Mouse (Mus musculus): ENCODE results near the gene Dact1. TPM values are rescaled to one million over a fixed set of nuclear protein-coding genes. Genes with fewer than 3 reads are reported as not detected.

Dact1 gene
- polyA plus RNA-seq, 1 experiment from 2014 or later = 7.3 TPM

- Histone ChIP-seq H3K4me1 (replicated peaks; ENCODE audit: control insufficient read depth, insufficient read depth, low read length) (no peaks in the 10 kb centered on the region), H3K4me2 (no peak overlapping the region), H3K4me3 (ENCODE audit: low read depth, low read length) (no peak overlapping the region), H3K36me3 (ENCODE audit: control insufficient read depth, insufficient read depth, low read length) (no peaks in the 10 kb centered on the region), H3K27ac (ENCODE audit: low read depth, low read length) (no peak overlapping the region), H3K27me3 (replicated peaks; ENCODE audit: control insufficient read depth, insufficient read depth, low read length) (no peaks in the 10 kb centered on the region), H3K9ac (ENCODE audit: low read depth, low read length) (no peak overlapping the region), H3K9me3 (ENCODE audit: control insufficient read depth, low read length) (no peaks in the 10 kb centered on the region)
- DNase-seq (ENCODE audit: low spot score) (no peak), ATAC-seq (replicated peaks; ENCODE audit: low FRiP score) (no peak)
- 74% methylated on average over 8 of the region's 8 CpGs for WGBS
Observed at GRCm38 (mm10) chr12:71348401-71348896, 38.8 kb downstream of the Dact1 start.

GRCm38 (mm10) chr12:71350077-71350476, 40.4 kb downstream of the Dact1 start:
- no peak for ATAC-seq (replicated peaks; ENCODE audit: low FRiP score)
- Histone ChIP-seq H3K9me3 (ENCODE audit: control insufficient read depth, low read length) (no peaks in the 10 kb centered on the region), H3K36me3 (ENCODE audit: control insufficient read depth, insufficient read depth, low read length) (no peaks in the 10 kb centered on the region), H3K27ac (ENCODE audit: low read depth, low read length) (no peak overlapping the region), H3K4me3 (ENCODE audit: low read depth, low read length) (no peak overlapping the region), H3K4me2 (no peak overlapping the region), H3K9ac (ENCODE audit: low read depth, low read length) (no peak overlapping the region), H3K27me3 (replicated peaks; ENCODE audit: control insufficient read depth, insufficient read depth, low read length) (no peaks in the 10 kb centered on the region), H3K4me1 (replicated peaks; ENCODE audit: control insufficient read depth, insufficient read depth, low read length) (no peaks in the 10 kb centered on the region)
- no peak for DNase-seq (ENCODE audit: low spot score)
- 72% methylated on average over 2 of the region's 2 CpGs for WGBS

- no peak for DNase-seq (ENCODE audit: low spot score)
- Histone ChIP-seq H3K9me3 (ENCODE audit: control insufficient read depth, low read length) (no peaks in the 10 kb centered on the region), H3K4me1 (replicated peaks; ENCODE audit: control insufficient read depth, insufficient read depth, low read length) (no peaks in the 10 kb centered on the region; the same call in 1 of the 2 replicates), H3K9ac (ENCODE audit: low read depth, low read length) (no peak overlapping the region), H3K36me3 (ENCODE audit: control insufficient read depth, insufficient read depth, low read length) (no peaks in the 10 kb centered on the region), H3K27ac (ENCODE audit: low read depth, low read length) (peak overlapping the region; percentile 46; the same call in 1 of the 2 replicates), H3K4me2 (no peak overlapping the region), H3K4me3 (ENCODE audit: low read depth, low read length) (no peak overlapping the region), H3K27me3 (replicated peaks; ENCODE audit: control insufficient read depth, insufficient read depth, low read length) (no peaks in the 10 kb centered on the region)
- no peak for ATAC-seq (replicated peaks; ENCODE audit: low FRiP score)
- WGBS = 71% methylated on average over 10 of the region's 10 CpGs
Observed at GRCm38 (mm10) chr12:71354656-71355055, 45.0 kb downstream of the Dact1 start.

GRCm38 (mm10) chr12:71355092-71355491, 45.4 kb downstream of the Dact1 start:
- no peak for ATAC-seq (replicated peaks; ENCODE audit: low FRiP score)
- Histone ChIP-seq H3K4me2 (no peak overlapping the region), H3K27ac (ENCODE audit: low read depth, low read length) (peak overlapping the region; percentile 46; the same call in 1 of the 2 replicates), H3K9ac (ENCODE audit: low read depth, low read length) (no peak overlapping the region), H3K9me3 (ENCODE audit: control insufficient read depth, low read length) (no peaks in the 10 kb centered on the region), H3K36me3 (ENCODE audit: control insufficient read depth, insufficient read depth, low read length) (no peaks in the 10 kb centered on the region), H3K4me1 (replicated peaks; ENCODE audit: control insufficient read depth, insufficient read depth, low read length) (no peaks in the 10 kb centered on the region; the same call in 1 of the 2 replicates), H3K4me3 (ENCODE audit: low read depth, low read length) (no peak overlapping the region), H3K27me3 (replicated peaks; ENCODE audit: control insufficient read depth, insufficient read depth, low read length) (no peaks in the 10 kb centered on the region)
- DNase-seq (ENCODE audit: low spot score) = no peak
- WGBS = 64% methylated on average over 3 of the region's 3 CpGs

- Histone ChIP-seq H3K27me3 (replicated peaks; ENCODE audit: control insufficient read depth, insufficient read depth, low read length) (no peaks in the 10 kb centered on the region), H3K9ac (ENCODE audit: low read depth, low read length) (no peak overlapping the region), H3K9me3 (ENCODE audit: control insufficient read depth, low read length) (no peaks in the 10 kb centered on the region), H3K27ac (ENCODE audit: low read depth, low read length) (no peak overlapping the region), H3K4me2 (no peak overlapping the region), H3K4me3 (ENCODE audit: low read depth, low read length) (no peak overlapping the region), H3K4me1 (replicated peaks; ENCODE audit: control insufficient read depth, insufficient read depth, low read length) (no peaks in the 10 kb centered on the region; the same call in 1 of the 2 replicates), H3K36me3 (ENCODE audit: control insufficient read depth, insufficient read depth, low read length) (no peaks in the 10 kb centered on the region)
- ATAC-seq (replicated peaks; ENCODE audit: low FRiP score) = no peak
- WGBS = 86% methylated on average over 7 of the region's 7 CpGs
- DNase-seq (ENCODE audit: low spot score) = no peak
Observed at GRCm38 (mm10) chr12:71361616-71362015, 51.9 kb downstream of the Dact1 start.

- H3K27me3 ChIP-seq (replicated peaks; ENCODE audit: control insufficient read depth, insufficient read depth, low read length) = no peaks in the 10 kb centered on the region
- ATAC-seq (replicated peaks; ENCODE audit: low FRiP score) (no peak), DNase-seq (ENCODE audit: low spot score) (no peak)
- H3K4me1 ChIP-seq (replicated peaks; ENCODE audit: control insufficient read depth, insufficient read depth, low read length) = no peaks in the 10 kb centered on the region; the same call in 1 of the 2 replicates
- no peaks in the 10 kb centered on the region for H3K36me3 ChIP-seq (ENCODE audit: control insufficient read depth, insufficient read depth, low read length)
- no peak overlapping the region for H3K27ac ChIP-seq (ENCODE audit: low read depth, low read length)
- H3K9ac ChIP-seq (ENCODE audit: low read depth, low read length) = no peak overlapping the region
- no peak overlapping the region for H3K4me3 ChIP-seq (ENCODE audit: low read depth, low read length)
- 79% methylated on average over 8 of the region's 8 CpGs for WGBS
- no peak overlapping the region for H3K4me2 ChIP-seq
- H3K9me3 ChIP-seq (ENCODE audit: control insufficient read depth, low read length) = no peaks in the 10 kb centered on the region
Observed at GRCm38 (mm10) chr12:71362425-71362824, 52.7 kb downstream of the Dact1 start.

- H3K9ac ChIP-seq (ENCODE audit: low read depth, low read length) = no peak overlapping the region
- no peak overlapping the region for H3K4me2 ChIP-seq
- no peaks in the 10 kb centered on the region for H3K36me3 ChIP-seq (ENCODE audit: control insufficient read depth, insufficient read depth, low read length)
- no peaks in the 10 kb centered on the region for H3K4me1 ChIP-seq (replicated peaks; ENCODE audit: control insufficient read depth, insufficient read depth, low read length)
- H3K9me3 ChIP-seq (ENCODE audit: control insufficient read depth, low read length) = no peaks in the 10 kb centered on the region
- H3K27ac ChIP-seq (ENCODE audit: low read depth, low read length) = no peak overlapping the region
- ATAC-seq (replicated peaks; ENCODE audit: low FRiP score) (no peak), DNase-seq (ENCODE audit: low spot score) (no peak)
- WGBS = 74% methylated on average over 7 of the region's 7 CpGs
- no peaks in the 10 kb centered on the region for H3K27me3 ChIP-seq (replicated peaks; ENCODE audit: control insufficient read depth, insufficient read depth, low read length)
- H3K4me3 ChIP-seq (ENCODE audit: low read depth, low read length) = no peak overlapping the region
Observed at GRCm38 (mm10) chr12:71364106-71364505, 54.4 kb downstream of the Dact1 start.

- no peak overlapping the region for H3K4me2 ChIP-seq
- no peak for ATAC-seq (replicated peaks; ENCODE audit: low FRiP score)
- 93% methylated on average over 3 of the region's 3 CpGs for WGBS
Observed at GRCm38 (mm10) chr12:71364531-71364930, 54.8 kb downstream of the Dact1 start.

GRCm38 (mm10) chr12:71365208-71365607, 55.5 kb downstream of the Dact1 start:
- no peaks in the 10 kb centered on the region for H3K9me3 ChIP-seq (ENCODE audit: control insufficient read depth, low read length)
- ATAC-seq (replicated peaks; ENCODE audit: low FRiP score) (no peak), DNase-seq (ENCODE audit: low spot score) (no peak)
- H3K9ac ChIP-seq (ENCODE audit: low read depth, low read length) = no peak overlapping the region
- 65% methylated on average over 7 of the region's 7 CpGs for WGBS
- H3K27me3 ChIP-seq (replicated peaks; ENCODE audit: control insufficient read depth, insufficient read depth, low read length) = no peaks in the 10 kb centered on the region
- no peak overlapping the region for H3K4me2 ChIP-seq
- H3K36me3 ChIP-seq (ENCODE audit: control insufficient read depth, insufficient read depth, low read length) = no peaks in the 10 kb centered on the region
- H3K4me1 ChIP-seq (replicated peaks; ENCODE audit: control insufficient read depth, insufficient read depth, low read length) = no peaks in the 10 kb centered on the region
- no peak overlapping the region for H3K27ac ChIP-seq (ENCODE audit: low read depth, low read length)
- no peak overlapping the region for H3K4me3 ChIP-seq (ENCODE audit: low read depth, low read length)

More at GRCm38 (mm10) chr12:71364531-71364930, 54.8 kb downstream of the Dact1 start:
- Histone ChIP-seq H3K27me3 (replicated peaks; ENCODE audit: control insufficient read depth, insufficient read depth, low read length) (no peaks in the 10 kb centered on the region), H3K27ac (ENCODE audit: low read depth, low read length) (no peak overlapping the region), H3K4me3 (ENCODE audit: low read depth, low read length) (no peak overlapping the region), H3K4me1 (replicated peaks; ENCODE audit: control insufficient read depth, insufficient read depth, low read length) (no peaks in the 10 kb centered on the region), H3K36me3 (ENCODE audit: control insufficient read depth, insufficient read depth, low read length) (no peaks in the 10 kb centered on the region), H3K9me3 (ENCODE audit: control insufficient read depth, low read length) (no peaks in the 10 kb centered on the region), H3K9ac (ENCODE audit: low read depth, low read length) (no peak overlapping the region)
- no peak for DNase-seq (ENCODE audit: low spot score)
